Mouse (Mus musculus): ENCODE results near the gene Lacc1.

Gene Lacc1

GRCm38 (mm10) chr14:76979569-76979968 is 57.1 kb downstream of the Lacc1 start:
- DNase-seq (ENCODE audit: low spot score in 2 of 2), result no peak

Data from right cerebral cortex, postnatal 36 days (tissue).